In the genomic region with DNA sequence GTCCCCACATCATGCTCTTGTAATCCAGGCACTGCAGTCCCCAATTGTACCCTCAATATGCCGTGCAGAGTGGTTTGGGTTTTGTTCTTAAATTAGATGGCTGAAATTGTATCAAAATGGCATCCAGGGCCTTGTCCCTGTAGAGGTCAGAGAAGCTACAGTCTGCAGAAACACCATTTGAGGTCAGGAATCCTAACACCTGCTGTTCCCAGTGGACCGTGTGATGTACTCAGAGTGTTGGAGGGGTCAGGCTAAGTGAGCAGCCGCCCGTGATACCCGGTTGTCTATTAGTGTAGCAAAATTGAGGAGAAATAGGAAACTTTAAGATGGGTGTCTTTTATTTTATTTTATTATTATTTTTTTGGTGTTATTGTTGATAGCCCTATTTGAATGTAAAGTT, we compare ENCODE assay signal across 16 mouse cellular contexts.
DNase-seq lines count a peak whose midpoint lies in the region; ATAC-seq and TF ChIP-seq lines count a peak whose summit lies in the region.
"Had no signal": no experiment of that assay in that cellular context is flagged by ENCODE, and none has a peak within 500 bp of the region (broad histone marks: within the 10 kb centered on the region; RNA-seq: fewer than 3 reads in every experiment).

No protein-coding gene starts in this region.

- no peaks in the 10 kb centered on the region for H3K36me3 ChIP-seq in hindbrain, embryonic 13.5 days
- no peaks in the 10 kb centered on the region for H3K36me3 ChIP-seq in neural tube, embryonic 12.5 days
- no peaks in the 10 kb centered on the region for H3K36me3 ChIP-seq in lung, postnatal 0 days (ENCODE audit: insufficient read depth, low read length)

- no peaks in the 10 kb centered on the region for H3K27me3 ChIP-seq in hindbrain, embryonic 13.5 days
- H3K27me3 ChIP-seq in neural tube, embryonic 12.5 days (replicated peaks): peaks cover 9% of the 10 kb centered on the region; the same call in 1 of the 2 replicates
- no peaks in the 10 kb centered on the region for H3K27me3 ChIP-seq in lung, postnatal 0 days (replicated peaks; ENCODE audit: insufficient read depth, low read length)
- H3K27me3 ChIP-seq: CH12.LX had no signal

- H3K27ac ChIP-seq in hindbrain, embryonic 13.5 days: peak overlapping the region; percentile 77
- H3K27ac ChIP-seq in neural tube, embryonic 12.5 days: no peak overlapping the region
- no peak overlapping the region for H3K27ac ChIP-seq in lung, postnatal 0 days (ENCODE audit: low read length)
- H3K27ac ChIP-seq: heart, embryonic 10.5 days; kidney, postnatal 0 days had no signal

- TF ChIP-seq CTCF in lung, postnatal 0 days (IDR thresholded peaks at IDR 0.05): no peak

- H3K9ac ChIP-seq in hindbrain, embryonic 13.5 days: no peak overlapping the region
- no peak overlapping the region for H3K9ac ChIP-seq in neural tube, embryonic 12.5 days
- no peak overlapping the region for H3K9ac ChIP-seq in lung, postnatal 0 days (replicated peaks; ENCODE audit: low read depth)
- H3K9ac ChIP-seq: lung, embryonic 14.5 days had no signal

- H3K4me3 ChIP-seq in hindbrain, embryonic 13.5 days: no peak overlapping the region
- no peak overlapping the region for H3K4me3 ChIP-seq in neural tube, embryonic 12.5 days
- no peak overlapping the region for H3K4me3 ChIP-seq in lung, postnatal 0 days (ENCODE audit: low read depth, low read length)
- H3K4me3 ChIP-seq: heart, embryonic 10.5 days had no signal

- no peaks in the 10 kb centered on the region for H3K9me3 ChIP-seq in hindbrain, embryonic 13.5 days
- no peaks in the 10 kb centered on the region for H3K9me3 ChIP-seq in neural tube, embryonic 12.5 days
- no peaks in the 10 kb centered on the region for H3K9me3 ChIP-seq in lung, postnatal 0 days (ENCODE audit: low read length)
- H3K9me3 ChIP-seq: heart, embryonic 10.5 days had no signal

- H3K4me2 ChIP-seq in hindbrain, embryonic 13.5 days: peak overlapping the region; percentile 54
- H3K4me2 ChIP-seq in neural tube, embryonic 12.5 days (replicated peaks): peak overlapping the region; percentile 59
- no peak overlapping the region for H3K4me2 ChIP-seq in lung, postnatal 0 days (replicated peaks; ENCODE audit: low read depth, low read length)
- H3K4me2 ChIP-seq: lung, embryonic 14.5 days had no signal

- 33% methylated on average over 5 of the region's 5 CpGs for WGBS in hindbrain, embryonic 13.5 days
- WGBS in neural tube, embryonic 12.5 days: 12% methylated on average over 5 of the region's 5 CpGs
- WGBS in lung, postnatal 0 days: 80% methylated on average over 5 of the region's 5 CpGs

- DNase-seq in embryo, embryonic 10.5 days (ENCODE audit: low spot score): peak; percentile 35
- no peak for DNase-seq in embryo, embryonic 9.5 days (ENCODE audit: extremely low spot score)
- DNase-seq in Muller cell, postnatal 12 days (ENCODE audit: inconsistent ontology term): peak; percentile 19
- DNase-seq in lung, postnatal 0 days (ENCODE audit: low spot score): no peak
- no peak for DNase-seq in frontal cortex, postnatal 10 days (ENCODE audit: low spot score in 2 of 2)
- DNase-seq in left cerebral cortex, adult 11 months (ENCODE audit: low spot score): no peak
- DNase-seq: adrenal gland, postnatal 14 days; gastrocnemius, postnatal 25 days; lung, embryonic 14.5 days; thymus, adult 2 months had no signal

- no peak for ATAC-seq in hindbrain, embryonic 13.5 days (ENCODE audit: low FRiP score)
- peak; percentile 26; the same call in 1 of the 2 replicates for ATAC-seq in neural tube, embryonic 12.5 days (ENCODE audit: low FRiP score, low read depth)
- no peak for ATAC-seq in lung, postnatal 0 days
- ATAC-seq: intestine, postnatal 0 days had no signal

- peaks cover 43% of the 10 kb centered on the region for H3K4me1 ChIP-seq in hindbrain, embryonic 13.5 days (replicated peaks)
- H3K4me1 ChIP-seq in neural tube, embryonic 12.5 days: peaks cover 37% of the 10 kb centered on the region
- no peaks in the 10 kb centered on the region for H3K4me1 ChIP-seq in lung, postnatal 0 days (ENCODE audit: insufficient read depth, low read depth, low read length)

- no peak for TF ChIP-seq EP300 in lung, postnatal 0 days (IDR thresholded peaks at IDR 0.05)

Comparison
In these comparisons a context has a peak if more than half of its experiments do, and no peak if none do; other contexts are left out.
1. DNase-seq: peak in embryo, embryonic 10.5 days (single experiment) and Muller cell, postnatal 12 days (single experiment); none in embryo, embryonic 9.5 days (single experiment), lung, postnatal 0 days (single experiment), frontal cortex, postnatal 10 days (0 of 2) and left cerebral cortex, adult 11 months (single experiment).